Mouse (Mus musculus) kidney, adult 2 months (tissue): Measurements from ENCODE around the gene Snrpa. TPM values are rescaled to one million over a fixed set of nuclear protein-coding genes. Genes with fewer than 3 reads are reported as not detected.
A peak's percentile ranks its signal among the peaks of the same experiment; 100 is the strongest.

ENCODE experiments used
- DNase-seq: peaks from one replicate; pipeline ENCODE4 v3.0.0; 2021
- H3K27ac ChIP-seq: fragments of 200-500 bp; 2 replicates; pipeline ENCODE4 v1.5.1; 2012; ENCODE audit warnings: low read depth, low read length, control low read depth, inconsistent platforms; ENCODE audit not compliant: insufficient read depth
- H3K27me3 ChIP-seq: fragments of 200-500 bp; replicated peaks from 2 replicates; pipeline ENCODE4 v1.6.1; 2012; ENCODE audit warnings: mild to moderate bottlenecking, moderate library complexity, low read length, inconsistent platforms; ENCODE audit not compliant: control insufficient read depth, insufficient read depth
- H3K36me3 ChIP-seq: fragments of 200-500 bp; 2 replicates; pipeline ENCODE4 v1.6.1; 2012; ENCODE audit warnings: mild to moderate bottlenecking, moderate library complexity, low read length, inconsistent platforms; ENCODE audit not compliant: control insufficient read depth, insufficient read depth
- H3K4me1 ChIP-seq: fragments of 200-500 bp; 2 replicates; pipeline ENCODE4 v1.6.1; 2011; ENCODE audit warnings: low read length; ENCODE audit not compliant: control insufficient read depth, insufficient read depth
- H3K4me3 ChIP-seq: fragments of 200-500 bp; 2 replicates; pipeline ENCODE4 v1.5.1; 2011; ENCODE audit warnings: mild to moderate bottlenecking, low read depth, low read length, control low read depth; ENCODE audit not compliant: insufficient read depth
- CTCF ChIP-seq: fragments of 200-500 bp; conservative IDR thresholded peaks from 2 replicates; pipeline ENCODE4 v1.5.1; 2011; ENCODE audit warnings: low read depth, mild to moderate bottlenecking, control low read depth, low read length, moderate library complexity, mixed read lengths; ENCODE audit not compliant: insufficient read depth, insufficient read length
- POLR2A ChIP-seq: fragments of 200-500 bp; IDR thresholded peaks from one replicate; pipeline ENCODE4 v1.6.1; 2011; ENCODE audit warnings: low read depth, low read length, control low read depth
- WGBS: fragments of 180-500 bp; shearing (Covaris S2); methylation state at CpG from one replicate; pipeline ENCODE4 v1.1.7; 2018; 5-methylcytosine and 5-hydroxymethylcytosine counted together
- polyA plus RNA-seq: library from polyadenylated mRNA; depleted of rRNA; stranded (reverse); fragments of >200 nt; gene quantifications from 2 replicates; pipeline ENCODE4 v1.2.3, GENCODE M21; 2012

Snrpa gene
- polyA plus RNA-seq, 1 experiment: 127 TPM

DNA sequence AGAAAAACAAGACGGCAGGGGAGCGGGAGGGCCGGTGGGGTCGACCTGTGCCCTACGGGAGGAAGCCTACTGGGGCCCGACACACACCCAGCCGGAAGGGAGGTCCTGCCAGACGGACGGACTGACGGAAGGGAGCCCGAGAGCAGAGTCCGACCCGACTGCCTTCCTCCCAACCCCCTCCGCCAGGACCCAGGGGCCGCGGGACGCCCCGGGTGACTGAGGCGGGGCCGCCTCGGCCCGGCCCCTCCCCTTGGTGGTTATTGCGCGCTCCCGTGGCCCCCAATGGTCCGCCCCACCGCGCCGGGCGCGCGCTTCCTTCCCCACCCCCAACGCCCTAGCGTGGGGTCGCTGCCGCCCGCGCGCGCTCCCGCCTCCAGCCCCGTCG is 29.9 kb downstream of the Snrpa start:
- Histone ChIP-seq H3K4me3 (peak overlapping the region; percentile 93), H3K36me3 (no peaks in the 10 kb centered on the region; the same call in 1 of the 2 replicates), H3K27ac (peak overlapping the region; percentile 97), H3K4me1 (peaks cover 34% of the 10 kb centered on the region), H3K27me3 (no peaks in the 10 kb centered on the region)
- DNase-seq: peak; percentile 96
- WGBS: under 1% methylated on average over 43 of the region's 43 CpGs
- peak; percentile 54 for TF ChIP-seq POLR2A
- TF ChIP-seq CTCF: no peak

DNA sequence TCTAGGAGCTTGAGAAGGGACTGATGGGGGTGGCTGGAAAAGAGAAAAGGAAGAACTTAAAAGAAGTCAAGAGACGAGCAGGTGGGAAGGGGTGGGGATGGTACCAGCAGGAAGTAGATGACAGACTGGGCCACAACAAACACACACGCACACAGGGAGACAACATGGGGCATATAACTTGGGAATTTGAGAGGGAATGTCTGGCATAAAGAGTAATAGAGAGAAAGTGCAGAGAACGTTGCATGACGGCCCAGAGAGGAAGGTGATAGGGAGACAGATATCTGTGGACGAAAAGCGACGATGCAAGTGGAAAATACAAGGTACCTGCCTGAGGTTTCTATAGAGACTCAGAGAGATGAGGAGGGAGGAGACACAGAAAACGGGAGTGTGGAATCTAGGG is 30.4 kb downstream of the Snrpa start:
- Histone ChIP-seq H3K27ac (peak overlapping the region; percentile 97), H3K36me3 (no peaks in the 10 kb centered on the region; the same call in 1 of the 2 replicates), H3K4me1 (peaks cover 39% of the 10 kb centered on the region), H3K27me3 (no peaks in the 10 kb centered on the region), H3K4me3 (peak overlapping the region; percentile 93)
- TF ChIP-seq POLR2A (no peak), CTCF (no peak)
- 0% methylated on average over 8 of the region's 8 CpGs for WGBS
- no peak for DNase-seq

DNA sequence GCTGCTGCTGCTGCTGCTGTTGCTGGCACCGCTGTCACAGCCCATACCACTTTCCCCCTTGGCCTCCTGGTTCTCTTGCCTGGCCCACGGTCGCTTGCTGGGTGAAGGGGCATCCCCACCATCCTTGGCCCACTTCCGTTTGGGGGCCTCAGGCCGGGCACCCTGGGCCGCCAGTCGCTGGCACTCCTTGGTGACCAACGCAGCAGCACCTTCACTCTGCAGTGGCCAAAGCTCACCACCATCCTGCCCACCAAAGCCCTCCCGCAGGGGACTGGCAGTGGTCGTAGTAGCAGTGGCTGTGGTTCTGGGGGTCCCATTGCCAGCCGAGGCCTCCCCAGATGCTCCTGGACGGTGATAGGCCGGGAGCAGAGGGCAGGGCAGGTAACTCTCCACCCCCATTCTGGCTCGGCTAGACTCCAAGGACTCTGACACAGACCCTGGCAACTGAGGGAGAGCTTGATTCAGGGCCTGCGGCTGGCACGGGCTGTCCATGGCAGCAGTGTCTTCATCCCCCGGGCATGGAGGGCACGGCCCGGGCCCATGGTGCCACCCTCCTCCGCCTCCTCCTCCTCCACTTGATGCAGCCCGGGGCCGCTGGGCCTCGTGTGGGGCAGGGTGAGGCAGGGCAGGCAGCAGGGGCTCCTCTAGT is 30.9 kb downstream of the Snrpa start:
- WGBS: 39% methylated on average over 23 of the region's 23 CpGs
- Histone ChIP-seq H3K4me1 (peaks cover 43% of the 10 kb centered on the region), H3K4me3 (peak overlapping the region; percentile 93), H3K36me3 (no peaks in the 10 kb centered on the region; the same call in 1 of the 2 replicates), H3K27me3 (no peaks in the 10 kb centered on the region), H3K27ac (peak overlapping the region; percentile 97)
- TF ChIP-seq CTCF: no peak
- TF ChIP-seq POLR2A: no peak
- peak; percentile 67 for DNase-seq

DNA sequence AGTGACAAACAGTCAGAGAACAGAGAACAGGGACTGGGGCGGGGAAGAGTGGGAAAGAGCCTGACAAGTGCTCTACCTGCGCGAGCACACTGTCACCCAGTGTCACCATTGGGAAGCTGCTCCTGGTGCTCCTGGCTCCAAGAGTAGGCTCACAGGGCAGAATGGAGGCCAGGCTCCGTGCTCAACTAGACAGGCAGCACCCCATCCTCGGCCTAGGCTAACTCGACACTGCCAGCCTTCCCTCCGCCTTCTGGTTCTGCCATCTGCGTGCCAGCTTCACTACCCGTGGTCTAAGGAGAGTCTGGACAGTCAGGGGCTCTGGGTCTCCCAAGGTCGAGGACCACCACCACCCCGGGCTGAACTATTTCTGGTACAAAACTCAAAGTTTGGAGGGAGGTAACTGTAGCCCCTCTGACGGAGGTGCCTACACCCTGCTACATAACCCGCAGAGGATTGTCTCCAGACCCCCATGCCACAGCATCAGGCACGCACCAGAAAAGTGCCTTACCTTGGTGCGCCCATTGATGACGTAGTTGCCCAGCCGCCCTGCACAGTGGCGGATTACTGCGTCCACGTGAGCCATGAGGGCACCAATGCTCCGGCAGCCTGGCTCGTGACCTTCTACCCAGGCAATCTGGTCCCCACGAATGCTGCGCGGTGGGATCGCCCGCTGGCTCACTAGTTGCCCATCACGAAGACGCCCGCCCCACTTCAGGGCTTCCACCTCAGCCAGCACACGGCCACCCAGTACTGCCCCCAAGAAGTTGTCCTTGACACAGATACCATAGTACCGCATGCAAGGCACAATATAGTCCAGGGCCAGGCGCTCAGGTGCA is 31.7 kb downstream of the Snrpa start:
- WGBS: 77% methylated on average over 33 of the region's 33 CpGs
- Histone ChIP-seq H3K4me1 (peaks cover 44% of the 10 kb centered on the region), H3K27me3 (no peaks in the 10 kb centered on the region), H3K36me3 (no peaks in the 10 kb centered on the region; the same call in 1 of the 2 replicates), H3K4me3 (peak overlapping the region; percentile 9; the same call in 1 of the 2 replicates), H3K27ac (peak overlapping the region; percentile 39)
- no peak for TF ChIP-seq POLR2A
- TF ChIP-seq CTCF: no peak
- DNase-seq: peak; percentile 42

DNA sequence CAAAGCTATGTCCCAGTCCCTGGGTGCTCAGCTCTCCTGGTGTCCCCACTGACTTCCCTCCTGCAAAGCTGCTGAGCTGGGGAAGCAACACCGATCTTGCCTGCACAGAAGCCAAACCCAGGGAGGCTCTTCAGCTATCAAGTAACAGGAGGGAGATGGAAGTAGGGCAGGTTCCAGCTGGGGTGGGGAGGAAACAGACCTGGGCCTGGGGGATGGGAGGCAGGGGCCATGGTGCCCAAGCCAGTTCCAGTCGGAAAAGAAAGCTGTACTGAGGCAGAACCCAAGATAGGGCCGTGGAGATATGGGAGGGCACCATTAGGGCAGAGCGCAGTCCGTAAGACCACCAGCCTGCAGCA is 32.6 kb downstream of the Snrpa start:
- H3K27me3 ChIP-seq: no peaks in the 10 kb centered on the region
- DNase-seq: no peak
- no peaks in the 10 kb centered on the region; the same call in 1 of the 2 replicates for H3K36me3 ChIP-seq
- TF ChIP-seq POLR2A (no peak), CTCF (no peak)
- WGBS: 46% methylated on average over 5 of the region's 5 CpGs
- H3K4me1 ChIP-seq: peaks cover 42% of the 10 kb centered on the region
- H3K27ac ChIP-seq: no peak overlapping the region
- no peak overlapping the region for H3K4me3 ChIP-seq

DNA sequence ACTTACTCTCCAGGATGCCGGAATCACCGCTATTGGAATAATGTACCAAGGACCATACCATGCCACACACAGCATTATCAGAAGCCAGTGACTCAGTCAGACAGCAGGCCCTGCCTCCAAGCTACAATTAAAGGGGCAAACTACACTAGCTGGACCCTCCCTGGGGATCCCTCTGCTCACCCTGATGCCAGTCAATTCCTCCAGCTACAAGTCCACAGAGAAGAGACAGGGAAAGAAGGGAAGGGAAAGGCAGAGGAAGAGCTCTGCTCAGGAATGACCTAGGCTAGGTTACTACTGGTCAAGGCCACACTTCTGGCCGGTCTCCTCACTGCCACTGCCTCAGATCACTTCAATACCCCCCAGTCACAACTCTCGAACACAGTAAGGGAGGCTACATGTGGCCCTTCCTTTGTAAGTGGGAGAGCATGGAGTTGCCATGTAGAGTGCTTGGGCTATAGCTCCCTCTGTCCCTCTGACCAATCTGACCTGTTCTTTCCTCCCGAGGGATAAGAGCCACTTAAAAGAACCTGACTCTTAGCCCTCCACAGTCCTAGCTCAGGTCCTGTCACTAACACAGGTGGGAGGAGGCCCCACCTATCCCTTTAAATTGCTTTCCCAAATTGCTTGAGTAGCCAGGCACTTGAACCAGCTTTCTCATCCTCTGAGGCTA is 33.2 kb downstream of the Snrpa start:
- Histone ChIP-seq H3K27ac (no peak overlapping the region), H3K4me1 (peaks cover 37% of the 10 kb centered on the region), H3K4me3 (no peak overlapping the region), H3K36me3 (no peaks in the 10 kb centered on the region; the same call in 1 of the 2 replicates), H3K27me3 (no peaks in the 10 kb centered on the region)
- TF ChIP-seq POLR2A: no peak
- TF ChIP-seq CTCF: no peak
- 61% methylated on average over 5 of the region's 5 CpGs for WGBS
- DNase-seq: no peak

DNA sequence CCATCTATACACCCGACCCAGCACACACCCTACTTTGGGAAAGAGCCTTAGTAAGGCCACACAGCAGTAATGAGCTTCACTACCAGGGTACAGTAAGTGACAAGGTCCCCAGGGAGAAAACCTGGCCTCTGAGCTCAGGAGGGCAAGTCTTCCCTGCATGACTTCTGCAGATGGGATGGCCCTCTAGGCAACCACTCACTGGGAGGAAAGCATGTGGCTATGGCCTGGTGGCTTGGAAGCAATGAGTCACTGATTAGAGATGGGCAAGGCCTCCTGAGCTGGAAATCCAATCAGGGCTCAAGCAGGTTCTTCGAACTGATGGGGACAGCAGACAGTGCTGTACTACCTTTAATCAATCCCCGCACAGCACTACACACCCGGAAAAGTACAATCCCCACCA is 34.3 kb downstream of the Snrpa start:
- H3K36me3 ChIP-seq: no peaks in the 10 kb centered on the region; the same call in 1 of the 2 replicates
- peak; percentile 26 for DNase-seq

More for the DNA sequence above, 34.3 kb downstream of the Snrpa start:
- Histone ChIP-seq H3K4me1 (peaks cover 31% of the 10 kb centered on the region), H3K4me3 (no peak overlapping the region), H3K27ac (no peak overlapping the region), H3K27me3 (no peaks in the 10 kb centered on the region)
- WGBS: 64% methylated on average over 4 of the region's 4 CpGs
- TF ChIP-seq CTCF: no peak
- TF ChIP-seq POLR2A: no peak
